Mouse (Mus musculus) liver, embryonic 15.5 days (tissue): ENCODE measurements around the gene Dut. TPM values are rescaled to one million over a fixed set of nuclear protein-coding genes. Genes with fewer than 3 reads are reported as not detected.

Source experiments
- ATAC-seq: fragments of 200-750 bp; cut with Nextera tagmentation; 2 replicates; pipeline ENCODE4 v1.8.0; 2017; ENCODE audit warnings: moderate number of reproducible peaks, mild to moderate bottlenecking, moderate library complexity; ENCODE audit not compliant: insufficient read depth
- H3K27ac ChIP-seq: fragments of 300-500 bp; sonication (generic); replicated peaks from 2 replicates; pipeline ENCODE4 v1.5.1; 2015; ENCODE audit warnings: mild to moderate bottlenecking, inconsistent platforms
- H3K27me3 ChIP-seq: fragments of 300-500 bp; sonication (generic); 2 replicates; pipeline ENCODE4 v1.6.1; 2015; ENCODE audit warnings: mild to moderate bottlenecking, inconsistent platforms
- H3K36me3 ChIP-seq: fragments of 300-500 bp; sonication (generic); replicated peaks from 2 replicates; pipeline ENCODE4 v1.6.1; 2015; ENCODE audit warnings: moderate library complexity, mild to moderate bottlenecking, inconsistent platforms
- H3K4me1 ChIP-seq: fragments of 300-500 bp; sonication (generic); replicated peaks from 2 replicates; pipeline ENCODE4 v1.6.1; 2015; ENCODE audit warnings: inconsistent platforms
- H3K4me2 ChIP-seq: fragments of 300-500 bp; sonication (generic); 2 replicates; pipeline ENCODE4 v1.6.1; 2015; ENCODE audit warnings: moderate library complexity, mild to moderate bottlenecking, inconsistent platforms
- H3K4me3 ChIP-seq: fragments of 300-500 bp; sonication (generic); replicated peaks from 2 replicates; pipeline ENCODE4 v1.5.1; 2015; ENCODE audit warnings: mild to moderate bottlenecking, inconsistent platforms
- H3K9ac ChIP-seq: fragments of 300-500 bp; sonication (generic); 2 replicates; pipeline ENCODE4 v1.6.1; 2015; ENCODE audit warnings: moderate library complexity, mild to moderate bottlenecking, inconsistent platforms
- H3K9me3 ChIP-seq: fragments of 300-500 bp; sonication (generic); replicated peaks from 2 replicates; pipeline ENCODE4 v1.6.1; 2016; ENCODE audit warnings: inconsistent platforms
- WGBS: fragments of 180-500 bp; shearing (Covaris S2); methylation state at CpG from one replicate; pipeline ENCODE4 v1.1.7; 2015; ENCODE audit warnings: mixed read lengths; ENCODE audit not compliant: insufficient replicate concordance; 5-methylcytosine and 5-hydroxymethylcytosine counted together
- polyA plus RNA-seq: library from polyadenylated mRNA; unstranded; fragments of >200 nt; fragmentation: Nextera tagmentation; extraction: Ambion mirVana; gene quantifications from 2 replicates; pipeline ENCODE4 v1.2.1, GENCODE M21; 2015

The Dut gene
- polyA plus RNA-seq, 1 experiment from 2014 or later, result 101 TPM

GRCm38 (mm10) chr2:125233537-125233936, 13.5 kb upstream of the Dut start:
- Histone ChIP-seq H3K27me3 (no peaks in the 10 kb centered on the region), H3K9ac (no peak overlapping the region), H3K4me1 (peaks cover 20% of the 10 kb centered on the region), H3K4me2 (no peak overlapping the region), H3K36me3 (no peaks in the 10 kb centered on the region), H3K9me3 (no peaks in the 10 kb centered on the region), H3K4me3 (no peak overlapping the region), H3K27ac (no peak overlapping the region)
- 32% methylated on average over 2 of the region's 2 CpGs for WGBS
- no peak for ATAC-seq

DNA sequence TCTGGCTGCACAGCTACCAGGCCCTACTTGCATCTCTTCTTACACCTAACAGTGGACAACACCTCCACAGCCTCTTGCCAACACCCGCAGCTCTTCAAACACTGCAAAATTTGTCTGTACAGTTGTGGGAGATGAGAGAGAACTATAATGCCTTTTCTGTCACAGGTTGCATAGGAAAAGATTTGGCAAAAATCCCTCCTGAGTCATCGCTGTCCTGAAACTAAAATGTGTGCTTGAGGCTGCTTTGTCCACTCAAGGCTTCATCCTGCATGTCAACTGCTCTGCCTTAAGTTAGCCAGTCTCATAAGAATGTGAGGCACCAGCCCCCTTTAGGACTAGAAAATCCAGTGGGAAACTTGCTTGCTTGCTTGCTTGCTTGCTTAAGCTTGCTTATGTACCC, 12.9 kb upstream of the Dut start:
- Histone ChIP-seq H3K4me1 (peaks cover 17% of the 10 kb centered on the region), H3K27me3 (no peaks in the 10 kb centered on the region), H3K27ac (no peak overlapping the region), H3K4me3 (no peak overlapping the region), H3K9me3 (no peaks in the 10 kb centered on the region), H3K9ac (no peak overlapping the region), H3K36me3 (no peaks in the 10 kb centered on the region), H3K4me2 (no peak overlapping the region)
- ATAC-seq, result no peak
- WGBS, result 71% methylated on average over 2 of the region's 2 CpGs

DNA sequence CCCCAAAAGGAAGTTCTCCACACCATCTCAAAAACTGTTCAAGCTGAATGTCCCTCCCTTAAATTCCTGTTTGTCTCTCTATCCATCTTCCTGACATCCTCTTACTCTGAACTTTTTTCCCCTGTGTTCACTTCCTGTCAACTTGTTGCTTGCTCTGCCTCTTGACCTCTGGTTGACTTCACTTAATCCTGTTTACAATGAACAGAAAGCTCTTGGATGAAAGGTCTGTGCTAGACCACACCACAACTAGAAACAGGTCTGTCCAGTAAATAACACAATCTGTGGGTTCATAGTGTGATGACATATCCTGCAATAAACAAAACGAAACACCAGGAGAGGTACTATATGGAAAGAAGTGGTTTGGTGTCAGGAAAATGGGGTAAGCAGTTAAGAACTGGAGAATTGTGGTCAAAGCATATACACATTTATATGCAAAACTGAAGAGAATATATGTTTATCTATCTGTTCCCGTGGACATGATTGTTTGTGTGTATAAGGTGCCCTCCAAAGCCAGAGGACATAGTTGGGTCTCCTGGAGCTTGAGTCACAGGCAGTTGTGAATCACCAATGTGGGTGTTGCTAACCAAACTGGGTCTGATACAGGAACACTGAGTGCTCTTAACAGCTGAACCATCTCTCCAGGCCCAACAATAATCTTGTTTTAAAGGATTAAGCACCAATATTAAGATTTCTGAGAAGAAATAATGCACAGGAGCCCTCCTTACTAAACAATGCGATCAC, 1.3 kb upstream of the Dut start:
- Histone ChIP-seq H3K9me3 (no peaks in the 10 kb centered on the region), H3K36me3 (peaks cover 12% of the 10 kb centered on the region), H3K9ac (no peak overlapping the region), H3K4me2 (peak overlapping the region; percentile 89), H3K4me1 (peaks cover 34% of the 10 kb centered on the region), H3K4me3 (no peak overlapping the region), H3K27me3 (no peaks in the 10 kb centered on the region), H3K27ac (no peak overlapping the region)
- 72% methylated on average over 3 of the region's 3 CpGs for WGBS
- ATAC-seq, result no peak

GRCm38 (mm10) chr2:125246669-125247068, 321 bp upstream of the Dut start:
- WGBS, result 7% methylated on average over 9 of the region's 9 CpGs
- H3K4me3 ChIP-seq, result peak overlapping the region; percentile 85
- peak overlapping the region; percentile 89 for H3K4me2 ChIP-seq
- no peaks in the 10 kb centered on the region for H3K27me3 ChIP-seq
- H3K36me3 ChIP-seq, result peaks cover 21% of the 10 kb centered on the region
- peak overlapping the region; percentile 85 for H3K9ac ChIP-seq
- peaks cover 44% of the 10 kb centered on the region for H3K4me1 ChIP-seq
- ATAC-seq, result no peak
- H3K9me3 ChIP-seq, result no peaks in the 10 kb centered on the region
- peak overlapping the region; percentile 88 for H3K27ac ChIP-seq

DNA sequence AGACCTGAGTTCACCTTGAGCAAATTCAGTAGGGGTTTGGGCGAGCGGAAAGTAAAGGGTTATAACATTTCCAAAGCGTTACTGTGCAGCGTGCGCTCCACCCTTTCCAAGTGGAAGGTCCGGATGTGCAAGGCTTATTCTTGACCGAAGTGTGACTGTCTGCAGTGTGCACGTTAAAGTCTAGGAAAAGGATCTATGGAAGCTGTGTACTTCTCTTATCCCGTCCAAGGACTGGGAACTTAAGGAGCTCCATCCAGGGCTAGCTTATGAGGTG, 909 bp downstream of the Dut start:
- H3K4me1 ChIP-seq, result peaks cover 53% of the 10 kb centered on the region
- peak overlapping the region; percentile 85 for H3K9ac ChIP-seq
- peak overlapping the region; percentile 89 for H3K4me2 ChIP-seq

GRCm38 (mm10) chr2:125248256-125248655, 1.3 kb downstream of the Dut start:
- Histone ChIP-seq H3K4me2 (peak overlapping the region; percentile 89), H3K9me3 (no peaks in the 10 kb centered on the region), H3K27me3 (no peaks in the 10 kb centered on the region), H3K9ac (peak overlapping the region; percentile 85), H3K27ac (peak overlapping the region; percentile 88), H3K36me3 (peaks cover 37% of the 10 kb centered on the region), H3K4me1 (peaks cover 53% of the 10 kb centered on the region), H3K4me3 (peak overlapping the region; percentile 85)
- under 1% methylated on average over 8 of the region's 8 CpGs for WGBS
- no peak for ATAC-seq

More for the DNA sequence above, 909 bp downstream of the Dut start:
- H3K4me3 ChIP-seq, result peak overlapping the region; percentile 85
- ATAC-seq, result no peak; the same call in 1 of the 2 replicates
- H3K27ac ChIP-seq, result peak overlapping the region; percentile 88
- peaks cover 34% of the 10 kb centered on the region for H3K36me3 ChIP-seq
- WGBS, result 0% methylated on average over 9 of the region's 9 CpGs
- no peaks in the 10 kb centered on the region for H3K27me3 ChIP-seq
- no peaks in the 10 kb centered on the region for H3K9me3 ChIP-seq

GRCm38 (mm10) chr2:125249339-125249738, 2.3 kb downstream of the Dut start:
- no peak for ATAC-seq
- peak overlapping the region; percentile 85 for H3K4me3 ChIP-seq
- H3K4me2 ChIP-seq, result peak overlapping the region; percentile 89
- H3K4me1 ChIP-seq, result peaks cover 53% of the 10 kb centered on the region
- no peaks in the 10 kb centered on the region for H3K9me3 ChIP-seq
- H3K36me3 ChIP-seq, result peaks cover 48% of the 10 kb centered on the region
- H3K27ac ChIP-seq, result 0 out of 2 replicates have a peak overlapping the region, but pooled peaks have one; percentile 12
- peak overlapping the region; percentile 85; the same call in 1 of the 2 replicates for H3K9ac ChIP-seq
- H3K27me3 ChIP-seq, result no peaks in the 10 kb centered on the region
- WGBS, result 44% methylated on average over 4 of the region's 4 CpGs

- Histone ChIP-seq H3K36me3 (peaks cover 53% of the 10 kb centered on the region), H3K4me1 (peaks cover 53% of the 10 kb centered on the region), H3K4me2 (peak overlapping the region; percentile 89), H3K9me3 (no peaks in the 10 kb centered on the region), H3K9ac (0 out of 2 replicates have a peak overlapping the region, but pooled peaks have one; percentile 85), H3K27ac (no peak overlapping the region), H3K27me3 (no peaks in the 10 kb centered on the region), H3K4me3 (peak overlapping the region; percentile 85)
- 67% methylated on average over 4 of the region's 4 CpGs for WGBS
- ATAC-seq, result no peak
Measured at GRCm38 (mm10) chr2:125249874-125250273, 2.9 kb downstream of the Dut start.

- Histone ChIP-seq H3K27me3 (no peaks in the 10 kb centered on the region), H3K9me3 (no peaks in the 10 kb centered on the region), H3K4me3 (no peak overlapping the region), H3K36me3 (peaks cover 71% of the 10 kb centered on the region), H3K9ac (no peak overlapping the region), H3K4me2 (peak overlapping the region; percentile 3; the same call in 1 of the 2 replicates), H3K27ac (no peak overlapping the region), H3K4me1 (peaks cover 43% of the 10 kb centered on the region)
- WGBS, result 79% methylated on average over 4 of the region's 4 CpGs
- ATAC-seq, result no peak
Measured at GRCm38 (mm10) chr2:125251781-125252180, 4.8 kb downstream of the Dut start.

DNA sequence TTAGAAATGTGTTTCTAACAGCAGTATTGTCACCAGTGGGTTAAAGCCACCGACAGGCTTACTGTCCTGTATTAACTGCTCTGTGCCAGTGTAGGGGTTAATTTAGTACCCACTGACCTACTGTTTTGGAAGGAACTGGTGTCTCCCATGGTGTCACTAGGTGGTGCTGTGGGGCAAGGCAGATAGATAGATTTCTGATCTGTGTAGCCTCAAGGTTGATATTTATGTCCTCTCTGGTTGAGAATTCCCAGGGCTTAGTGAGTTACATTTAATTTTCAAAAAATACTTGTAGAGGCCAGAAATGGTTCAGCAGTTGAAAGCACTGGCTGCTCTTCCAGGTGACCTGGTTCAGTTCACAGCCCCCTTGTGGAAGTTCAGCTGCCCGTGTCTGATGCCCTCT, 5.3 kb downstream of the Dut start:
- peaks cover 42% of the 10 kb centered on the region for H3K4me1 ChIP-seq
- H3K4me3 ChIP-seq, result no peak overlapping the region
- ATAC-seq, result no peak
- peak overlapping the region; percentile 3; the same call in 1 of the 2 replicates for H3K4me2 ChIP-seq
- peaks cover 76% of the 10 kb centered on the region for H3K36me3 ChIP-seq
- H3K27me3 ChIP-seq, result no peaks in the 10 kb centered on the region
- no peak overlapping the region for H3K27ac ChIP-seq
- H3K9ac ChIP-seq, result no peak overlapping the region
- WGBS, result 57% methylated on average over 2 of the region's 2 CpGs
- H3K9me3 ChIP-seq, result no peaks in the 10 kb centered on the region

GRCm38 (mm10) chr2:125253699-125254098, 6.7 kb downstream of the Dut start:
- no peak overlapping the region for H3K27ac ChIP-seq
- WGBS, result 83% methylated on average over 6 of the region's 6 CpGs

GRCm38 (mm10) chr2:125254630-125255029, 7.6 kb downstream of the Dut start:
- Histone ChIP-seq H3K27me3 (no peaks in the 10 kb centered on the region), H3K4me1 (peaks cover 28% of the 10 kb centered on the region), H3K9ac (no peak overlapping the region), H3K36me3 (peaks cover 95% of the 10 kb centered on the region), H3K9me3 (no peaks in the 10 kb centered on the region), H3K4me3 (no peak overlapping the region), H3K27ac (no peak overlapping the region), H3K4me2 (no peak overlapping the region)
- no peak for ATAC-seq
- 66% methylated on average over 3 of the region's 3 CpGs for WGBS

More at GRCm38 (mm10) chr2:125253699-125254098, 6.7 kb downstream of the Dut start:
- ATAC-seq, result no peak
- Histone ChIP-seq H3K27me3 (no peaks in the 10 kb centered on the region), H3K4me1 (peaks cover 35% of the 10 kb centered on the region), H3K4me3 (no peak overlapping the region), H3K4me2 (no peak overlapping the region), H3K9ac (no peak overlapping the region), H3K9me3 (no peaks in the 10 kb centered on the region), H3K36me3 (peaks cover 88% of the 10 kb centered on the region)
